Mouse (Mus musculus) cerebellum, adult 9-11 months (tissue): ENCODE results near the gene Akap14.
"Not testable (repeated sequence)": the region's sequence is repeated elsewhere in the genome, so short reads cannot be mapped to it uniquely, and the experiment has no call there.

Source experiments
- DNase-seq: peaks from one replicate; pipeline ENCODE4 v3.0.0; 2022

Gene Akap14

DNA sequence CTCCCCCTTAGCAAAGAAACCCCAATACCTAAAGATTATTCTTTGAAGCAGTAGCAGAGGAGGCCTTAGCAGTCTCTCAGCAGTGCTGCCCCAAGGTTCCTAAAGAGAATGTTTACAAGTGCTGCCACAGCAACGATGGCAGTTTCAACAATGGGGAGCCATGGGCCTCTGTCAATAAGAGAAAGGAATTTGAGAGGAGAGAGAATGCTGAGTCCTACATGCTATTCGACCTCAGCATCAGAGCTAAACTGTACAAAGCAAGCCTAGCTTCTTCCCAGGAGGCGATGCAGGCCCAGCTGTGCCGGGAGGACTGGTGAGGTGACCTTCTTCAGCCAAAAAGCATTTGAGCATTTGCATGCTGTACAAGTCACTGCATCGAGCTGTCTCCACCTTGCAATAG, at the start of gene Akap14:
Gene Akap14 (minus strand): TSS at position 101 of the 400 bp plus-strand sequence.
- no peak for DNase-seq

DNA sequence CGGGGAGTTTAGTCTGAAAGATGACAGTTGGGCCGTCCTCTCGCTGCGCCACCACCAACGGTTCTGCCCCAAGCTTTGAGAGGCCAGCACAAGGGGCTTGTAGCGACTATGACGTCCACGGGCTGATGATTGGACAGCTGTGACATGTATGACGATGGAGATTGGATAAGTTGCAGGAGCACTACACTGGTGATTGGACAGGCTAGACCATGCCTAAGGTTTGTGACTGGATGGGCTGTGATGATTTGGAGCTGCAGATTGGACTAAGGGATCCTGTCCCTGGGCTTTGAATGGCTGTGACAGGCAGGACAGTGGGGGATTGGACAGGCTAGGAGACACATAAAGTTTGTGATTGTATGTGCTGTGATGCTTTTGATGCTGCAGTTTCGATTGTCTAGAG, 42.3 kb upstream of the Akap14 start, which contains the start of gene Gm9:
Gene Gm9 (minus strand): TSS at position 101 of the 400 bp plus-strand sequence.
- no peak for DNase-seq

DNA sequence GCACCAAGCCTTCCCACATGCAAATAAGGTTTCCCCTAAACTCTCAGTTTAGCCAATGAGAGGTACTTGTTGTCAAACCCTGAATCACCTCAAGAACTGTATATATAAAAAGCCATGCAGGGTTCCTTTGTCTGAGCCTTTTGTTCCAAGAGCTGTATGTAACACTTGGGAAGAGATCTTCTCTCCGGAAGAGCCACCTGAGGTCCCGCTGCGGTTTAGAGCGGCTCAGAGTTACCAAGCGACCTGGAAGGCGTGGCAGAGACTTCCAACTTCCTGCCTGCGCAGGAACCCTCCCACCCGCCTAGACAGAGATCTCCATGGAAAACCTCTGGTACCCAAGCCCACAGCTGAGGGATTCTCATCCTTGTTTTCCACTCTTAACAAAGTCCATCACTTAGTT, 30.0 kb upstream of the Akap14 start:
- DNase-seq: no peak

DNA sequence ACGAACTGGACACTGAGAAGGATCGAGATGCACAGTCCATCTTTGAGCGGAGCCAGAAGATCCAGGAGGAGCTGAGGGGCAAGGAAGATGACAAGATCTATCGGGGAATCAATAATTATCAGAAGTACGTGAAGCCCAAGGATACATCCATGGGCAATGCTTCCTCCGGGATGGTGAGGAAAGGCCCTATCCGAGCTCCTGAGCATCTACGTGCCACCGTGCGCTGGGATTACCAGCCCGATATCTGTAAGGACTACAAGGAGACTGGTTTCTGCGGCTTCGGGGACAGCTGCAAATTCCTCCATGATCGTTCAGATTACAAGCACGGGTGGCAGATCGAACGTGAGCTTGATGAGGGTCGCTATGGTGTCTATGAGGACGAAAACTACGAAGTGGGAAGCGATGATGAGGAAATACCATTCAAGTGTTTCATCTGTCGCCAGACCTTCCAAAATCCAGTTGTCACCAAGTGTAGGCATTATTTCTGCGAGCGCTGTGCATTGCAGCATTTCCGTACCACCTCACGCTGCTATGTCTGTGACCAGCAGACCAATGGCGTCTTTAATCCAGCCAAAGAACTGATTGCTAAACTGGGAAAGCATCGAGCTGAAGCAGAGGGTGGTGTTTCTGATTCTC, 23.2 kb upstream of the Akap14 start:
- DNase-seq: peak; percentile 5

DNA sequence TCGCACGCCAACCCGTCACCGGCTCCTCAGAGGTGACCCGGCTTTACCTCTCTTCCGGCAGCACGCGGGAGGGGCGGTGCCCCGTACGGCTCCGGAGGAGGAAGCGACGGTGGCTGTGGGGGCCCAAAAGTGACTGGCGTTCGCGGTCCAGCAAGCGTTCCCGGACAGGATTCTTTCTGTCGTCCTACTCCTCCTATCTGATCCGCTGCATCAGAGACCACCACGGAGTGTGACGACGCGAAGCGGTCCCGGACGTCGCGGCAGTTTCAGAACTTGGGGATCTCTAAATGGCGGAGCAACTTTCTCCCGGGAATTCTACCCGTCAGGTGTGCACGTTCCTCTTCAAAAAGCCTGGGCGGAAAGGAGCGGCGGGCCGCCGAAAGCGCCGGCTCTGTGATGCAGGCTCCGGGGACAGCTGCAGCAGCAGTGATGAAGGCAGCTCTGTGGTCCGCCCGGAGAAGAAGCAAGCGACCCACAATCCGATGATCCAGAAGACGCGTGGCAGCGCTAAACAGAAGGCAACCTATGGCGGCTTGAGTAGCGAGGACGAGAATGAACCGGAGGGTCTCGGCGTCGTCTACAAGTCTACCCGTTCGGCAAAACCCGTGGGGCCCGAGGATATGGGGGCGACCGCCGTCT, 22.6 kb upstream of the Akap14 start, which contains the start of the genes Ndufa1 and Rnf113a1:
Gene Ndufa1 (minus strand): TSS at position 59 of the 639 bp plus-strand sequence.
Gene Rnf113a1 (plus strand): TSS at position 141 of the 639 bp plus-strand sequence.
- peak; percentile 86 for DNase-seq

DNA sequence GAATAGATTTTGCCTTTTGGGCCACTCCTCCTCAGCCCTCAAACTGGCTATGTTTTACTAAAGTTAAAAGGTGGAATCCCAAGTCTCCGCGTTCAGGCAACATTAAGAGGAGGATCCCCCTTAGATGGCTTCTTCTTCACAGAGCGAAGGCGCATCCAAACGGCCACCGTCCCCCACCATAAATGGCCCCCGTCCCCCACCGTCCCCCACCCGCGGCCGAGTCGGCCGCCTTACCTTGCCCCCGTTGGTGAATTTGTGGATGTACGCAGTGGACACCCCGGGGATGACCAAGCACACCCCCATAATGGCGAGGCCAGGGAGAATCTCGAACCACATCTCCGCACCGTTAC, 22.1 kb upstream of the Akap14 start:
- no peak for DNase-seq

DNA sequence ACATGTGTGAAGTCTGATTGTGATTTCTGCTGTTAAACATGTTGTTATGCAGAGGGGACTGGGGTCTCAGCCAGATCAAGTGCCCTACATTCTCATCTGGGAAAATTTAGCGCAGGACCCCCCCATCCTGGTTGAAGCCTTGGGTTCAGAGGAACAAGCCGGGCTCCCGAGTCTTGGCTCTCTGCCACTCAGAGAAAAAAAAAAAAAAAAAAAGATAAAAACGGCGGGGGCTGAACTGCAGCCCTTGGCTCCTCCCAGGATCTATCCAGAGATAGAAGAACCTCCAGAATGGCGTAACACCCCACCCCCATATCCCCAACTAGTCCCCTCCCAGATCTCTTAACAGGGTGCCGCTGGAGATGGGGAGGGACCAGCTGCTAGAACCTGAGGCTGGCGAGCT, 15.8 kb upstream of the Akap14 start:
- DNase-seq: peak; percentile 10

DNA sequence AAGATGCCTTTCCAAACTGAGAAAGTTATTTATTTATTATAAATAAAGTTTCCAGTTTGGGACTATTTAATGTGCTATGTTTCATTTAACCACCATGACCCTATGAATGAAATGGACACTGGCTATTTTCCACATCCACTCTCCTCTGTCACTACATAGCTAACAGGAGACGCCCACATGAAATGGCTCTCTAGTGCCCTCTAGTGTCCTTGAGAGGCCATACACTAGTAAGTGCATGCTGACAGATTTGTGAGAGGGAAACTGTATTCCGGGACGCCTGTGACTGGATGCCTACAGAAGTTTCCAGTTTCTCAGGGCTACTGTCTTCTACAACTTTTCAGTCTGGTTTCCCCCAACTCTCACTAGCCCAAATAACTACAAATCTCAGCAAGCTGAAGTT, 1.6 kb downstream of the Akap14 start:
- peak; percentile 10 for DNase-seq

DNA sequence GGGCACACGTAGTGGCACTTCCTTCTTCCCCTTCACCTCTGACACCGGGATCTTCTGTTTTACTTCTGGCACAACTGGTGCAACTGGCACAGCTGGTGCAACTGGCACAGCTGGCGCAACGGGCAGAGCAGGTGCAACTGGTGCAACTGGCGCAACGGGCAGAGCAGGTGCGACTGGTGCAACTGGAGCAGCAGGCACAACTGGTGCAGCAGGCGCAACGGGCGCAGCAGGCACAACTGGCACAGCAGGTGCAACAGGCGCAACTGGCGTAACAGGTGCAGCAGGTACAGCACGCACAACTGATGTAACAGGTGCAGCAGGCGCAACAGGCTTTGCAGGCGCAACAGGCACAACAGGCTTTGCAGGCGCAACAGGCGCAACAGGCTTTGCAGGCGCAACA, 5.5 kb downstream of the Akap14 start:
- DNase-seq: no peak

DNA sequence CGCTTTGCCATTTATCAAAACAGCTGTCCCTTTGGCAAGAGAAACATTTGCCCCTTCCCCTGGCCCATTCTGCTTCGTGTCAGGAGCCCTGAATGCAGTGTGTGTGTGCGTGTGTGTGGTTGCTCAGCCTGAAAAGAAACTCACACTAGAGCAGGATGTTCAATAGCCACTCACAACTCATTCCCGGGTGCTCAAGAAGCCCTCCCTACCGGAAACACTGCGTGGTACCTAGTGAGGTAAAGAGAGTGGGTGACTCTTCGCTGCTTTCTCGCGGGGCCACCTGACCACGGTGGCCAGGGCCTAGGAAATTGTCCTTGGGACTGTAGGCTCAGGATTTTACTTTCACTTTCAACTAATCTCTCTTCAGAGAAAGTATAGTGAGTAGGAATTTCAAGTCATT, 7.5 kb downstream of the Akap14 start:
- no peak for DNase-seq

DNA sequence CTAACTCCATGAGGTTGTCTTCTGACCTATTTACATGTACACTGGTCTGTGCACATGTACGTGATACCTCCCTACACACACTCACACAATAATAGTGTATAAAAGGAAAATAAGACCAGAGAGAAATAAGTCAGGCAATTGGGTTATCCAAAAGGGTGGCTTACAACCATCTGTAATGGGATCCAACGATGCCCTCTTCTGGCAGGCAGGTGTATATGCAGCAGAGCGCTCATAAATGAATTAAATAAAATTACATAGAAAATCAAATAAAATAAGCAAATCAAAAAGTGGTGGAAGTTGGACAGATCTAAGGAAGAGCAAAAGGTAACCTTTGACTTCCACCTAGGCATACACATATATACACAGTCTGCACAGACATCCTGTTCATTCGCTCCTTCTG, 10.8 kb downstream of the Akap14 start:
- no peak for DNase-seq

DNA sequence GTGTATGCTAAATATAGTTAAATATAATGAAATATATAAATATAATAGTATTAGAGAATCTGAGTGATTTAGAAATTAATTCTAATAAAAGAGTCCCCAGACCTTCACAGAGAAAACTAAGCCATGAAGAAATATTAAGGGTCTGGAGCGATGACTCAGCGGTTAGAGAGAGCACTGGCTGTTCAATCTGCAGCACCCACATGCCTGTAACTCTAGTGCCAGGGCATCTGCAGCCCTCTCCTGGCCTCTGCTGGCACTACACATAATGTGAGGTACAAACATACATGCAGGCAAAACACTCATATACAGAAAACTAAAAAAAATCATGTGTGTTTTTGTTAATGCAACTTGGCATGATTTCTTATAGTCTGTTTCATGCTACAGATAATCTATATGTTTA, 23.7 kb downstream of the Akap14 start:
- no peak for DNase-seq

DNA sequence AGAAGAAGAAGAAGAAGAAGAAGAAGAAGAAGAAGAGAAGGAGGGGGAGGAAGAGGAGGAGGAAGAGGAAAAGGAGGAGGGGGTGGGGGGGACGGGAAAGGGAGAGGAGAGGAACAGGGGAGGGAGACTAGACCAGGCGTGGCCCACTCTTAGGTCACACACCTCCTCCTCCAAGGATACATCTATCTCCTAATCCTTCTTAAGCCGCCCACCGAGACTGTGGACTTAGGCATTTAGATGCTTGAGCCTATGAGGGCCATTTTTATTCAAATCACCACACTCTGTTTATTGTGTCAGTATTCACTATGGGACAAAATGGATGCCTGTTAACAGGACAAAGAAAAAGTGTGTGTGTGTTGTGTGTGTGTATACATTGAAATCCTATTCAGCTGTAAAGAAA, 24.1 kb downstream of the Akap14 start:
- DNase-seq: not testable (repeated sequence)

DNA sequence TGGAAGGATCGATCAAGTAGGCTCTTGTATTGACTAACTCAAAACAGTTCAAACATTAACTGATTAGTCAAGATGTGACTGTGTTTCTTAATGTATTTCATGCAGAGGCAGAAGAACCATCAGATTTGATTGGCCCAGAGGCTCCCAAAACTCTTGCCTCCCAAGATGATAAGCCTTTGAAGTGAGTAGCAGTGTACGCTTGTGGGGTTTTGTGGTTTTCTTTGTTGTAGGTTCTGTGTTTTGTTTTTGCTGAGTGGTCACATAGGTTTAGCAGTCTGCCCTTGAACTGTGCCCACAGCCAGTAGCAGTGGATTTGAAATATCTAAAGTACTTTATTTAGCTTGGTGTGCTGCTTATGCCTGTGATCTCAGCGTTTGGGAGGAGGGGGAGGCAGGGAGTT, 26.9 kb downstream of the Akap14 start:
- DNase-seq: no peak

DNA sequence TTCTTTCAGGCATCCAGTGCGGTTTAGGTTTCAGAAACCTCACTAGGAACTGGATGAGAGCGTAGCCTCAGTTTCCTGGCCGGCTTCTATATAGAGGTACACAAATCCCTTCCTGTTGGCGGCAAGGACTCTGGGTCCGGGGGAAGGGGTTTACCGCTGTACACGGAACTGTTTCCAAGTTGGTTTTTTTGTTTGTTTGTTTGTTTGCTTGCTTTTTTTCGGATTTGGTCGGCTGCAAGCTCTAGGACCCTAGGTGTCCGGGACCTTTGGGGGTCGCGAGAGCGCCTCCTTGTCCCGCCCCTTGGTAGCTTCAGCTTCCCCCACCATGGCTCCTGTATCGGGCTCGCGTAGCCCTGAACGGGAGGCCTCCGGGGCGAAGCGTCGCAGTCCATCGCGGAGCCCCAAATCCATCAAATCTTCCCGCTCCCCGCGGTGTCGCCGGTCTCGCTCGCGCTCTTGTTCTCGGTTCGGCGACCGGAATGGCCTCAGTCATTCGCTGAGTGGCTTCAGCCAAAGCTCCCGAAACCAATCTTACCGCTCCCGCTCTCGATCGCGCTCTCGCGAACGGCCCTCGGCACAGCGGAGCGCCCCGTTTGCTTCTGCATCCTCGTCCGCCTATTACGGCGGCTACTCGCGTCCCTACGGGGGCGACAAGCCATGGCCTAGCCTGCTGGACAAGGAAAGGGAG, 41.8 kb downstream of the Akap14 start, which contains the start of gene Nkap:
Gene Nkap (plus strand): TSS at position 125 of the 688 bp plus-strand sequence.
- peak; percentile 72 for DNase-seq

DNA sequence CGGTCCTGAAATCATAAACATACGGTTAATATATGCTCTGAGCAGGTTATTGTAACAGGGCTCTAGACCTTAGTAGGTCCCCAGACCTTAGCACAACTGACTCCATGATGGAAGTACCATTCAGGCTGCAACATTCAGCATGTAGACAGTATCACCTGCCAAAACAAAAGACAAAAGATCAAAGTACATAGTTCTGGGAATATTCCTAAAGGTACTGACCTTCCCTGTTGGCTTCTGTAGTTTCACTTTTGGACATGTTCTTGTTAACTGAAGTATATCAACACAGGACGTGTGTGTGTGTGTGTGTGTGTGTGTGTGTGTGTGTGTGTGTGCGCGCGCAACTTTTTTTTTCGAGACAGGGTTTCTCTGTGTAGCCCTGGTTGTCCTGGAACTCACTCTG, 43.1 kb downstream of the Akap14 start:
- DNase-seq: no peak

DNA sequence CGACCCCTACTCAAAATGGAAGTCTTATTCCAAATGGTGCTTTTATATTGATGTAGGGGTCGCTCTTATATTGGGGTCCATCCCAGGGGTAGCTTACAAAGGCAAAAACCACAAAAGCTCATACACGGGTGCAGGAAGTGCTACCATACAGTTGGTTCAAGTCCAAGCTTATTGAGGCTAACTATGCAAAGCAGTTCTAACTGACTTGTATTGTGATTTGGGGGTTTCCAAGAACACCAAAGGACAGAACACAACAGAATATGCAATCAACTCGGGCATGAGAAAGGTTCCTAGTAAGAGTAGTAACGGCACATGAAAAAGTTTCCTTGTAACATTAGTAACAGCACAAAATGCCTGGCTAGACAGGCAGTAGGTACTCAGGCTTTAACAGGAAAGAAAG, 48.4 kb downstream of the Akap14 start:
- DNase-seq: no peak

DNA sequence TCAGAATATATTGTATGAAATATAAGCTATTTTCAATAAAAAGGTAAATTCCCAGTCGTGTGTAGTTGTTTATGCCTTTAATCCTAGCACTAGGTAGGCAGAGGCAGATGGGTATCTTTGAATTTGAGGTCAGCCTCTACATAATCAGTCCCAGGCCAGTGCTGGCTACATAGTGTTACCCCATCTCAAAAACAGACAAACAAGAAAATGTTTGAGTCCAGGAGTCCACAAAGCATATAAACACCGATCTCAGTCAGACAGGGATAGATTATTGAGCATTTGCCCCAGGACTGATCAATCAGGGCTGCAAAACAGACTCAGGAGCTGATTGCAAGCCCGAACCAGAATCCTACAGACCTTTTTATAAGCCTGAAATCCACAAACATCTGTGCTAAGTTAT, 49.1 kb downstream of the Akap14 start:
- no peak for DNase-seq

DNA sequence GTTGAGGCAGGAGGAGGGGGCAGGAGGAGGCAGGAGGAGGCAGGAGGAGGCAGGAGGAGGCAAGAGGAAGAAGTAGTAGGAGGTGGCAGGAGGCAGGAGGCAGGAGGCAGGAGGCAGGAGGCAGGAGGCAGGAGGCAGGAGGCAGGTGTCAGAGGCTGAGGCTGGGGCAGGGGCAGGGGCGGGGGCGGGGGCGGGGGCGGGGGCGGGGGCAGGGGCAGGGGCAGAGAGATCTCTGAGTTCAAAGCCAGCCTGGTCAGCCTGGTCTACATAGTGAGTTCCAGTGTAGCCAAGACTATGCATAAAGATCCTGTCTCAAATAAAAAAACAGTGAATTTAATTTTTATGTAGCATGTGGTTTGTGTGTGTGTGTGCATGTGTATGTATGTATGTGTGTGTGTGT, 51.6 kb downstream of the Akap14 start:
- DNase-seq: no peak

DNA sequence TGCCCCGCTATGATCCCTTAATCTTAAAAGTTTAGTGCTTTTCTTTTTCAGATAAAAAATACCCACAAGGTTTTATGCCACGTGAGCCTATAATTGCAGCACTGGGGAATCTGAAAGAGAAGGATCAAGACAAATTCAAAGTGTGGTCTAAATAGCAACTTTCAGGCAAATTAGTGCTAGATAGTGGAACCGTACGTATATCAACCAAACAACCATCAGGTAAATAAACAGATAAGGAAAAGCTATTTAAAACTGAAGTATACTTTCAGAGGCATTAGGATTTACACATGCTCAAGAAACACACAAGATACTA, 57.8 kb downstream of the Akap14 start:
- no peak for DNase-seq

DNA sequence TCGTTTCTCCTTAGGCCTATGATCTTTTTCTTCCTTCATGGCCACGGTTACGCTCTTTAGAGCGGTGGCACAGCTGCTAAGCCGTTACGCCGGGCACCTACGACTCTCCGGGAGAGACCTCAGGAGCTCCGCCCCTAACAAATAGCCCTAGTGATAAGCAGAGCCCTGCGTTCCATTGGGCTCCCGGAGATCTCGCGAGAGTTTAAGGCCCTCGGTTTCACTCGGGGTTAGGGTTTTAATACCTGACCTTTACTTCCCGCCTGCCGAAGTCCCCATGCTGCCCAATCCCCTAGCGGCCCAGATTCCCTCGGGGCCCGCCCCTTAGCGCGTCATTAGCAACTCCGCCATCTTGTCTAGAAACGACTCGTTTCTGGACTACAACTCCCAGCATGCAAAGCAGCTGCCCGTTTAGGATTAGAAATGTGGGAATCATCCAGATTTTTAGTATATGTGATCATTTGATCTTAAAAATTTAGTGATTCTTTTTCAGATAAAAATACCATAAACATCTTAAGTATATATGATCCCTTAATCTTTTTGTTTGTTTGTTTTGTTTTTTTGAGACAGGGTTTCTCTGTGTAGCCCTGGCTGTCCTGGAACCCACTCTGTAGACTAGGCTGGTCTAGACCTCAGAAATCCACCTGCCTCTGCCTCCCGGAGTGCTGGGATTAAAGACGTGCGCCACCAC, 58.3 kb downstream of the Akap14 start, which contains the start of gene Upf3b:
Gene Upf3b (minus strand): TSS at position 130 of the 688 bp plus-strand sequence.
- DNase-seq: peak; percentile 96

DNA sequence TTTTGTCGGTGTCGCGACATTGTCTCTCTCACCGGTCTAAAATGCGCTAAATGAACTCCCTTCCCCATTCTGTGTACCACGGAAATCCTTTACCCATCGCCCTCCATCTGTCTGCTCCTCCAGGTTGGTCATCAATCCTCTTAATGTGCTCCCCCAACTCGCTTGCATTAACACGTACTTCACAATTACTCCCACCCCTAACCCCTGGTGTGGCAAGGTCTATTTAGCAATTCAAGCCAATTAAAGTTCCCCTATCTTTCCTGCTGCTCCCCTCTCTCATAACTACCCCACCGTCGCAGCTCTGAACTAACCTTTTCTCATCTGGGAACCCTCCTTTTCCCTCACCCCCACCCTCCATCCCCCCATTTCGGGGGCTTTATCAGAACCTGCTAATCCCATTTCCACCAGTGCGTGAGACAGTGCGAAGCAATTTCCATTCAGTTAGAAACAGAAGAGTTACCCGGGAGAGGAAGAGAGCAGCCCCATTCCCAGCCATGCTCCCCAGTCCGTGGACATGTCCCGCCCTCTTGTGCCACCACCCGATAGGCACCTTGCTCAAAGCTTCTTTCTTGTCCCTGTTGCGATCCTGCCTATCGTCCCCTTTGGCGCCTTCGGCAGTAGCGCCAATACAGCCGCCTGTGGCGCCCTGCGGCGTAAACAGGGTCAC, 59.0 kb downstream of the Akap14 start:
- no peak for DNase-seq

DNA sequence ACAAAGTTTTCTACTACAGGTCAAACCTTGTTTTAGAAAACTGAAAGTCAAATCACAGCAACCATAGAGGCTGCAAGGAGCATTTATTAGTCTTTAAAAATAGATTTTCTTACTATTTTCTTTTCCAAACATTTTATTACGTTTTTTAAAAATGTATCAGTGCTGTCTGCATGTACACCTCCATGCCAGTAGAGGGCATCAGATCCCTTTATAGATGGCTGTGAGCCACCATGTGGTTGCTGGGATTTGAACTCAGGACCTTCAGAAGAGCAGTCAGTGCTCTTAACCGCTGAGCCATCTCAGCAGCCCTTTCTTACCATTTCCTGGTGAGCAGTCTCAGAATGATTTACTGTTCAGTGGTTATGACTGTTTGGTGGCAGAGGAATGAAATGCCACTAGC, 64.8 kb downstream of the Akap14 start:
- DNase-seq: no peak
